Mouse (Mus musculus) E14TG2a.4 (cell line): ENCODE results near the gene 2010111I01Rik.
A peak's percentile ranks its signal among the peaks of the same experiment; 100 is the strongest.

Experiments used
- H3K27me3 ChIP-seq: 2 replicates; pipeline ENCODE4 v1.6.1; 2014; ENCODE audit warnings: low read length, control low read depth; ENCODE audit not compliant: insufficient read depth
- H3K36me3 ChIP-seq: 2 replicates; pipeline ENCODE4 v1.6.1; 2014; ENCODE audit warnings: low read length, control low read depth; ENCODE audit not compliant: insufficient read depth
- H3K4me1 ChIP-seq: replicated peaks from 2 replicates; pipeline ENCODE4 v1.6.1; 2014; ENCODE audit warnings: low read depth, low read length, control low read depth
- H3K4me3 ChIP-seq: replicated peaks from 2 replicates; pipeline ENCODE4 v1.5.1; 2014; ENCODE audit warnings: mild to moderate bottlenecking, low read length
- H3K9me3 ChIP-seq: 2 replicates; pipeline ENCODE4 v1.6.1; 2014; ENCODE audit warnings: low read length, control low read depth
- CTCF ChIP-seq: conservative IDR thresholded peaks from 2 replicates; pipeline ENCODE4 v1.5.1; 2014; ENCODE audit warnings: low read length
- NANOG ChIP-seq: IDR thresholded peaks from 2 replicates; pipeline ENCODE4 v1.6.1; 2014; ENCODE audit warnings: borderline replicate concordance, low read length, mixed read lengths
- POU5F1 ChIP-seq: IDR thresholded peaks from 2 replicates; pipeline ENCODE4 v1.6.1; 2014; ENCODE audit warnings: low read length, borderline replicate concordance

2010111I01Rik gene

DNA sequence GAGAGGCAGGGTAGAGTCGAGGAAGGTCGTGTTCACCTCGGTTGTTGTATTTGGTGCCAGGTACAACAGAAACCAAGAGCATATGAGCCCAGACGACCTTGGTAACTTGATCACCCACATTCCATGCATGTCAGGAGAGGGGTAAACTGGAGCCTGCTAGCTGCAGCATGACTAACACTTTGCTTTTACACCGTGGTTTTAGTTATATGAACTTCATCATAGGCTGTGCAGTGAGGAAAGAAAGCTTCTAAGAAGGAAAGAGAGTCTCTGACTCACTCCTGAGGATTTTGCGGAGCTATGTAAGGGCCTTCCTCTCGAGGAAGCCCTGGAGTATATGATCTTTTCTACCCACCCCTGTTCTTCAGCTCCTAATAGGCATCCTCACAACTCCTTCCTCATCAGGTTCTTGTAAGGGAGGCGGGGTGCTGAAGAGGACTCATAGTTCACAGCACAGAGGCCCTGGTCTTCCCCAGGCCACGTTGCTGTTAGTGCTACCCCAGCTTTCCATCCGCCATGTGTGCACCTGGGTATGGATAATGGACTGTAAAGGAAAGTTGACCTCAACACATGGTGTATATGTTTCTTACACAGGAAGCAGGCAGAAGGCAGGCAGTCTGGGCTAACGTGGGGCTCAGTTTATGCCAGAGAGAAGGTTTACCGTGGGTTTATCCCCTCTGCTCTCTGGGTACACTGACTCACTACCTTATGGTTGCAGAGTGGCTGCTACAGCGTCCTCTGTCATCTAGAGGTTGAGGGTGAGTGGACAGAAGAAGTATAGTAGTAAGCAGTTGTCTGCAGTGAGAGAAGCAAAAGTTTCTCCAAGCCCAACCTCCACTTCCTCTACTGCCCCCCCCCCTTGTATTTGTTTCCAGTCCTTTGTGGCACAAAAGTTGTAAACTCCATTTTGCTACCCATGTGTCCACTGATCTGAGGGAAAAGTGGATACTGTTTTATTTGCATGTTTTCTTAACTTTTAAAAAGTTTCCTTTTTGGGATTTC is 222.8 kb downstream of the 2010111I01Rik start:
- H3K27me3 ChIP-seq = no peaks in the 10 kb centered on the region
- TF ChIP-seq POU5F1 = no peak
- no peak; the same call in 1 of the 2 replicates for TF ChIP-seq NANOG
- no peak for TF ChIP-seq CTCF
- H3K9me3 ChIP-seq = no peaks in the 10 kb centered on the region

DNA sequence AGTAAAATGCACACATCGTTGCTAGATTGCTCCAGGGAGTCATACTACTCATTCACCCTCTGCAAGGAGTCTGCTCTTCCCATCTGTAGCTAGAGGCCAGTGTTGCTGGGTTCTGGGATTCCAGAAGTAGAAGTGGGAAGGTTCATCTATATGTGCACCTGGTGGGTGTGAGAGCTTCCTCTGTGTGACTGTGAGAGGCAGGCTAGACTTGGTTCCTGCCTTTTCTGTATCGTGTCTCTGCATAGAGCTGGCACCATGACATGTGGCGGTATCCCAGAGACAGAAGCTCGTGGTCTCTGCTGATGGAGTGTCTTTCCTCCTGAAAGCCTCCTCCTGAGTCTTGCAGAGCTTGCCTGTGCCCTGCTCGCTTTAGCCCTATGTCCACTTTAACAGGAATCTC is 223.6 kb downstream of the 2010111I01Rik start:
- no peak overlapping the region for H3K4me3 ChIP-seq
- peaks cover 51% of the 10 kb centered on the region for H3K4me1 ChIP-seq
- no peaks in the 10 kb centered on the region for H3K36me3 ChIP-seq
- no peak for TF ChIP-seq NANOG
- TF ChIP-seq POU5F1 = no peak
- no peak for TF ChIP-seq CTCF
- no peaks in the 10 kb centered on the region for H3K27me3 ChIP-seq
- no peaks in the 10 kb centered on the region for H3K9me3 ChIP-seq

More for the DNA sequence above, 222.8 kb downstream of the 2010111I01Rik start:
- H3K4me1 ChIP-seq = peaks cover 47% of the 10 kb centered on the region
- 0 out of 2 replicates have a peak overlapping the region, but pooled peaks have one; percentile 2 for H3K4me3 ChIP-seq
- no peaks in the 10 kb centered on the region for H3K36me3 ChIP-seq

DNA sequence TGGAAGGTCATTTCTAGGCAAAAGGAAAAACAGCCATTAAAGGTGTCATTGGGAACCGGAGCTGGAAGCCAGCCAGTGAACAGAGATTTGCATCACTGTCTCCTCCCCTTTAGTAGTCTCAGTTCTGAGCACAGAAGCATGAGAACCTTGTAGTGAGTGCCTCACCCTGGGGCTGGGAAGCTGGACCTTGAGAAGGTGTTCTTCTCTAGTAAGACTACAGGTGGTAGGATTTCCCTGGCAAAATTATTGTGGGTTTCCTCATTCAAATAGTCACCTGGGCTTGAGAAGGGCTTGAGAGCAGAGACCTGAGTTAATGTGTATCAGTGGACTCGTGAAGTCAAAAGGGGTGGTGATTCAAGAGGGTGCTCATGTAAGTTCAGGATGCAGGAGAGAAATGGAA is 224.1 kb downstream of the 2010111I01Rik start:
- no peak for TF ChIP-seq POU5F1
- no peak for TF ChIP-seq CTCF
- TF ChIP-seq NANOG = no peak
- no peak overlapping the region for H3K4me3 ChIP-seq
- H3K4me1 ChIP-seq = peaks cover 56% of the 10 kb centered on the region
- H3K9me3 ChIP-seq = no peaks in the 10 kb centered on the region
- H3K36me3 ChIP-seq = no peaks in the 10 kb centered on the region
- H3K27me3 ChIP-seq = no peaks in the 10 kb centered on the region

DNA sequence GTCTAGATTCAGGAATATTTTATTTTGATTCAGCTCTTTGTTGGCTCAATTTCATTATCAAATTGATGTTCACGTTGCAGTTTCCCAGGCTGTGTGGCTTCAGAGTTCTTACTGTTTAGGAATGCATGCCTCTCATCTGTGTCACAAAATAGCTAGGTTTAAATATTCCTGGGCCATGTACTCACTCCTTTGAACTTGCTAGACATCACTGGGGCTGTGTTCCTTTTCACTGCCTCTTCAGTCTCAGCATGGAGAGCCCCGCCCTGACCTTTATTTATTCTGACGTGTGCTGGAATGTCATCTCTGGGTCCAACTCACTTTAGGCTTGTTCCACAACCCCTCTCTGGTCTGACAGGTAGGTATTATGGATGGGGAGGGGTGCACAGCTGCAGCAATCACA is 228.7 kb downstream of the 2010111I01Rik start:
- H3K4me1 ChIP-seq = peaks cover 25% of the 10 kb centered on the region
- TF ChIP-seq NANOG = no peak
- TF ChIP-seq POU5F1 = no peak
- no peak for TF ChIP-seq CTCF
- no peaks in the 10 kb centered on the region for H3K36me3 ChIP-seq
- no peak overlapping the region for H3K4me3 ChIP-seq
- no peaks in the 10 kb centered on the region for H3K9me3 ChIP-seq
- H3K27me3 ChIP-seq = no peaks in the 10 kb centered on the region

DNA sequence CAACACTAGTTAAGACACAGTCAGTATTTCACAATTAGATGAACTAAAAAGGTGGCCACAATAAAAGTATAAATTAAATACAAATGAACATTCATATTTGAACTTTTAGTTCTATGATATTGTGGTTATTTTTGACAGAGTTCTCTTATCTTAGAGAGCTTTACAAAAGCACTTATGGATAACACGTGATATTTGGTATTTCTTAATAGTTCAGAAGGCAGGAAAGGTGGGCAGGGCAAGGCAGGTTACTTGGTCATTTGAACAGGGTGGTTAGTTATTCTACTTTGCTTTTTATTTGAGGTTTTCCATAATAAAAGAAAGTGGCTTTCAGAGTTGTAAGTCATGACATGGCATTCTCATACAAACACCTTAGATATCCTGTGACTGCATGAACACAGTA is 233.3 kb downstream of the 2010111I01Rik start:
- no peaks in the 10 kb centered on the region for H3K9me3 ChIP-seq
- no peak for TF ChIP-seq POU5F1
- no peak for TF ChIP-seq NANOG
- TF ChIP-seq CTCF = no peak
- H3K27me3 ChIP-seq = no peaks in the 10 kb centered on the region

DNA sequence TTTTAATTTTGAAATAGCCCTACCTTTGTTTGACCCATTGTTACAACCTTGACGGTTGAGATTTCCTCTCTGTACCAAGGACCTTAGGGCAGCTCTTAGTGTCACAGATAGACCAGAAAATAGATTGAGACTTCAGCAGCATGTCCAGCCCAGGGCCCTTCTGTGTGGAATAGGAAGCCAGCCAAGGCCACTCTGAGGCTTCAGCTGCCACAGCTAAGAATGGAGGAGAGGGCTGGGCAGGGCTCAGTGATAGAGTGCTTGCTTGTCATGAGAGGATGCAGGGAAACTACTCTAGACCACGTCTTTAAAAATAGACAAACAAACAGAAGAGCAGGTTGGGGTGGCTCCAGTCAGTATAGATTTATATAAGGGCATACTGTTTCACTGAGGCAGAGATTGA is 234.9 kb downstream of the 2010111I01Rik start:
- H3K4me3 ChIP-seq = no peak overlapping the region
- no peaks in the 10 kb centered on the region for H3K36me3 ChIP-seq
- TF ChIP-seq CTCF (no peak), POU5F1 (no peak), NANOG (no peak)
- no peaks in the 10 kb centered on the region for H3K27me3 ChIP-seq
- peaks cover 2% of the 10 kb centered on the region for H3K4me1 ChIP-seq
- no peaks in the 10 kb centered on the region for H3K9me3 ChIP-seq

More for the DNA sequence above, 233.3 kb downstream of the 2010111I01Rik start:
- Histone ChIP-seq H3K36me3 (no peaks in the 10 kb centered on the region), H3K4me1 (peaks cover 18% of the 10 kb centered on the region), H3K4me3 (no peak overlapping the region)

DNA sequence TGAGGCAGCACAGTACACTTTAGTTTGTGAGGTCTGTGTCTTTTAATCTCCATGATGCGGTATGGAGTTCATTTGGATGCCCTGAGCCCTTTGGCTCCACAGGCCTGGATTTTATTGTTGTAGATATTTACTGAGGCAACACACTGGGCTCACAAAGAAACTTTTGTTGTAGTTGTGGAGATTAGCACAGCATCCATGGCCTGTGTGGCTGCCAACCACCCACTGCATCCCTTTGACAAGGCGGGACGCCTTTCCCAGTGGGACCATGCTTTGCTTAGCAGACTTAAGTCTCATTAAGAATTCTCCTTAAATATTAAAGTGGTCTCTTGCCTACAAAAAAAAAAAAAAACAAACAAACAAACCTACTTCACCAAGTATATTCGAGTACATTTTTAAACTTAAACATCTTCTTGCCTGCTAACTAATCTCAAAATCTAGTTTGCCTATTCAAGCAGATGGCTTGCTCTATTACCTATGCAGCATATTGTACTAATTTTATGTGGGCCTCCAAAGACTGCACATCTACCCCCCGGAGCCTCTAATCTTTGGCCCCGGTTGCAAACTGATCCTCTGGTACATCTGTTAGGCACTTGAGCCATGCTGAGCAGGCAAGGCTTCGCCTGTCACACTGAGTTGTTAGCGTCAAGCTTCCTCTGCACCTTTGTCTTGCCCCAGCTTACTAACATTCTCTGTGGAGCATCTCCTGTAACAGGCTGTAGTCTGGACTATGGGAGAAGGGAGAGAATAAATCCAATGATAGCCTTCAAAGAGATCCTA is 239.0 kb downstream of the 2010111I01Rik start:
- Histone ChIP-seq H3K9me3 (no peaks in the 10 kb centered on the region), H3K36me3 (no peaks in the 10 kb centered on the region), H3K4me1 (no peaks in the 10 kb centered on the region), H3K4me3 (no peak overlapping the region), H3K27me3 (no peaks in the 10 kb centered on the region)
- TF ChIP-seq POU5F1 (no peak), CTCF (no peak), NANOG (no peak)

DNA sequence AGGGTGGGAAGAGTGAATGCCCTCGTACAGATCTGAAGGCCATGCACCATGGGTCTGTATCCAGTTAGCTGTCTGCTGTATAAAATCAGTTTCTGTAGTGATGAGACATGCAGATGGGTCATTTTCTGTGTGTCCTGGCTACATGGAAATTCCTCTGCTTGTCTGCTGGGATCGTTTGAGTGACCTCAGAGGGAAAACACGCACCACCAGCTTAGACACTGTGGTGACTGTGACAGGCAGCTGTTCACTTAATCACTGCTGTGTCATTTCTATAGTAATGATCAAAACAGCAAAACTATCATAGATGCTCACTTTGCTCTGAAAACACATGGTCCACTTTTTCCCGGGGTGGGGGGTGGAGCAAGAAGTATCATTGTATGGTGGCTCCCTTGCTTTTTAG is 241.1 kb downstream of the 2010111I01Rik start:
- H3K4me3 ChIP-seq = no peak overlapping the region
- H3K4me1 ChIP-seq = no peaks in the 10 kb centered on the region
- H3K27me3 ChIP-seq = no peaks in the 10 kb centered on the region
- no peaks in the 10 kb centered on the region for H3K9me3 ChIP-seq
- no peak for TF ChIP-seq NANOG
- H3K36me3 ChIP-seq = no peaks in the 10 kb centered on the region
